In the genomic region with DNA sequence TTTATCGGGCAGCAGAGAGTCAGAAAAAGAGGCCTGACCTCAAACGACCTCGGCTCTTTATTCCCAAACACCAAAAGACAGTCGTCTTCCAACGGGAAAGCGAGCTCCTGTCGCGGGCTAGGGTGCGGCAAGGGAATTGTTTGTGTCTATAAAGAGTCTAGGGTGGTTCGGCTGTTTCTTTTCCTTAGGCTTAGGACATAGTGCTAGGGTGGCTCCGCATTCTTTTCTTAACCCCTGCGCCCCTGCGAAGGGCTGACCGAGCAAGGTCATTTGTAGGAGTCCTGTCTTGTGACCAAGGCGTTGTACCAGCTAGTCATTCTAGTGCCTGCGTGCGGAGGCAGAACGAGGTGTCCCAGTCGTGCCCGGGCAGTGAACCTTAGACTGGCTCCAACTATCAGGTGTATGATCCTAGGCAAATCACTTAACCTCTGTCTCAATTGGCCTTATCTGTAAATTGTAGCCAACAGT, we compare ENCODE assay signal across 7 mouse cellular contexts. TPM values are rescaled to one million over a fixed set of nuclear protein-coding genes. Genes with fewer than 3 reads are reported as not detected.
DNase-seq lines count a peak whose midpoint lies in the region; ATAC-seq and TF ChIP-seq lines count a peak whose summit lies in the region.

No protein-coding gene starts in this region.

- H3K4me3 ChIP-seq in forebrain, embryonic 15.5 days = peak overlapping the region; percentile 91
- peak overlapping the region; percentile 99 for H3K4me3 ChIP-seq in intestine, embryonic 14.5 days (ENCODE audit: low read depth, low read length)
- peak overlapping the region; percentile 72 for H3K4me3 ChIP-seq in liver, adult 2 months (ENCODE audit: insufficient read depth, low read depth, low read length)

- WGBS in forebrain, embryonic 15.5 days = 6% methylated on average over 20 of the region's 20 CpGs
- WGBS in intestine, embryonic 14.5 days = 6% methylated on average over 20 of the region's 20 CpGs
- 4% methylated on average over 20 of the region's 20 CpGs for WGBS in liver, adult 2 months

- no peaks in the 10 kb centered on the region for H3K9me3 ChIP-seq in forebrain, embryonic 15.5 days
- no peaks in the 10 kb centered on the region for H3K9me3 ChIP-seq in intestine, embryonic 14.5 days (ENCODE audit: control insufficient read depth, low read length)

- peaks cover 23% of the 10 kb centered on the region for H3K4me1 ChIP-seq in forebrain, embryonic 15.5 days
- H3K4me1 ChIP-seq in intestine, embryonic 14.5 days (replicated peaks; ENCODE audit: control insufficient read depth, insufficient read depth, low read length) = peaks cover 15% of the 10 kb centered on the region
- peaks cover 1% of the 10 kb centered on the region; the same call in 1 of the 2 replicates for H3K4me1 ChIP-seq in liver, adult 2 months (ENCODE audit: control insufficient read depth, insufficient read depth, low read length)

- peak; percentile 5; the same call in 1 of the 2 replicates for ATAC-seq in forebrain, embryonic 15.5 days (replicated peaks)
- no peak for ATAC-seq in intestine, embryonic 14.5 days (replicated peaks; ENCODE audit: low FRiP score, low TSS enrichment, low read depth)
- ATAC-seq in monocyte, adult 5-6 weeks (replicated peaks; ENCODE audit: insufficient number of reproducible peaks, low FRiP score, low TSS enrichment, poor library complexity, severe bottlenecking) = no peak

- DNase-seq in thymus, postnatal 4 days = peak; percentile 37
- DNase-seq in thymus, postnatal 0 days (ENCODE audit: low spot score) = no peak
- DNase-seq in intestine, embryonic 14.5 days (ENCODE audit: low spot score) = no peak
- peak; percentile 89 for DNase-seq in liver, adult 2 months (ENCODE audit: extremely low read depth, low read depth, low spot score)
- DNase-seq in neural tube, embryonic 10.5 days (ENCODE audit: extremely low spot score, low spot score) = peak; percentile 52

- H3K27ac ChIP-seq in forebrain, embryonic 15.5 days (replicated peaks) = peak overlapping the region; percentile 97
- peak overlapping the region; percentile 97 for H3K27ac ChIP-seq in intestine, embryonic 14.5 days (ENCODE audit: low read depth)
- H3K27ac ChIP-seq in liver, adult 2 months (replicated peaks; ENCODE audit: insufficient read depth, low read depth, low read length) = peak overlapping the region; percentile 92

- H3K79me2 ChIP-seq in liver, adult 2 months (ENCODE audit: control insufficient read depth, insufficient read depth, low read length) = peaks cover 31% of the 10 kb centered on the region; the same call in 1 of the 2 replicates

- TF ChIP-seq POLR2A in liver, adult 2 months (IDR thresholded peaks at IDR 0.05; ENCODE audit: extremely low read depth, insufficient read depth, low read length) = no peak

- H3K36me3 ChIP-seq in forebrain, embryonic 15.5 days = peaks cover 17% of the 10 kb centered on the region
- H3K36me3 ChIP-seq in intestine, embryonic 14.5 days (ENCODE audit: control insufficient read depth, insufficient read depth, low read length) = peaks cover 25% of the 10 kb centered on the region
- H3K36me3 ChIP-seq in liver, adult 2 months (ENCODE audit: control insufficient read depth, insufficient read depth, low read length) = no peaks in the 10 kb centered on the region; the same call in 1 of the 2 replicates

- no peaks in the 10 kb centered on the region for H3K27me3 ChIP-seq in forebrain, embryonic 15.5 days
- H3K27me3 ChIP-seq in intestine, embryonic 14.5 days (replicated peaks; ENCODE audit: control insufficient read depth, insufficient read depth, low read length) = no peaks in the 10 kb centered on the region
- H3K27me3 ChIP-seq in liver, adult 2 months (ENCODE audit: control insufficient read depth, insufficient read depth, low read length) = no peaks in the 10 kb centered on the region

- H3K9ac ChIP-seq in forebrain, embryonic 15.5 days (replicated peaks) = peak overlapping the region; percentile 93
- H3K9ac ChIP-seq in intestine, embryonic 14.5 days (ENCODE audit: low read length) = peak overlapping the region; percentile 97
- H3K9ac ChIP-seq in liver, adult 2 months (ENCODE audit: low read depth, low read length) = peak overlapping the region; percentile 83

- H3K4me2 ChIP-seq in forebrain, embryonic 15.5 days (replicated peaks) = peak overlapping the region; percentile 53
- peak overlapping the region; percentile 61 for H3K4me2 ChIP-seq in intestine, embryonic 14.5 days (ENCODE audit: low read length)

- no peak for TF ChIP-seq CTCF in liver, adult 2 months (IDR thresholded peaks at IDR 0.05; ENCODE audit: low read depth, low read length)

RNA-seq across cellular contexts. Expression of gene Brwd1, which starts 0.9 kb away (rescaled TPM):
- 56.8 and 62.9 TPM in 2 replicates for polyA plus RNA-seq in thymus, postnatal 0 days (2015; fragmentation: Nextera tagmentation; extraction: Ambion mirVana)
- 211 and 228 TPM in 2 replicates for polyA plus RNA-seq in forebrain, embryonic 15.5 days (2015; fragmentation: Nextera tagmentation; extraction: Ambion mirVana)
- polyA plus RNA-seq in intestine, embryonic 14.5 days (2014; fragmentation: Nextera tagmentation; extraction: Ambion mirVana) = 99.6 and 105 TPM in 2 replicates
- 56.3 and 59.8 TPM in 2 replicates for total RNA-seq in liver, adult 2 months (2014; rRNA removed)
- 9.9 and 12.3 TPM in 2 replicates for polyA plus RNA-seq in liver, adult 2 months (2012; rRNA removed)
- 111 to 204 TPM (median 115 TPM) in 3 replicates for total RNA-seq in monocyte, adult 5-6 weeks (2017)

RNA-seq across cellular contexts. Expression of gene Hmgn1, which starts 44.3 kb away (rescaled TPM):
- 380 and 399 TPM in 2 replicates for polyA plus RNA-seq in thymus, postnatal 0 days (2015; fragmentation: Nextera tagmentation; extraction: Ambion mirVana)
- polyA plus RNA-seq in forebrain, embryonic 15.5 days (2015; fragmentation: Nextera tagmentation; extraction: Ambion mirVana) = 543 and 563 TPM in 2 replicates
- 632 and 676 TPM in 2 replicates for polyA plus RNA-seq in intestine, embryonic 14.5 days (2014; fragmentation: Nextera tagmentation; extraction: Ambion mirVana)
- 43.9 and 48.3 TPM in 2 replicates for total RNA-seq in liver, adult 2 months (2014; rRNA removed)
- polyA plus RNA-seq in liver, adult 2 months (2012; rRNA removed) = 11.4 and 15.0 TPM in 2 replicates
- total RNA-seq in monocyte, adult 5-6 weeks (2017) = 39.7 to 60.5 TPM (median 49.6 TPM) in 3 replicates

Comparison
In these comparisons a context has a peak if more than half of its experiments do, and no peak if none do; other contexts are left out.
1. DNase-seq: peak in thymus, postnatal 4 days (single experiment), liver, adult 2 months (single experiment) and neural tube, embryonic 10.5 days (single experiment); none in thymus, postnatal 0 days (single experiment) and intestine, embryonic 14.5 days (single experiment).
2. RNA of gene Hmgn1, which starts 44.3 kb away (polyA plus RNA-seq): 632 to 676 TPM in intestine, embryonic 14.5 days, 543 to 563 TPM in forebrain, embryonic 15.5 days and 380 to 399 TPM in thymus, postnatal 0 days; 11.4 to 15.0 TPM in liver, adult 2 months; every median in the first group is over 10 times any median in the second.
3. Peak in every context shown above with its lines, with median percentiles within 50 percentile points of each other: H3K27ac ChIP-seq, H3K4me3 ChIP-seq and H3K9ac ChIP-seq.